Mouse (Mus musculus): ENCODE measurements around the gene Gm42906.

Gene Gm42906

DNA sequence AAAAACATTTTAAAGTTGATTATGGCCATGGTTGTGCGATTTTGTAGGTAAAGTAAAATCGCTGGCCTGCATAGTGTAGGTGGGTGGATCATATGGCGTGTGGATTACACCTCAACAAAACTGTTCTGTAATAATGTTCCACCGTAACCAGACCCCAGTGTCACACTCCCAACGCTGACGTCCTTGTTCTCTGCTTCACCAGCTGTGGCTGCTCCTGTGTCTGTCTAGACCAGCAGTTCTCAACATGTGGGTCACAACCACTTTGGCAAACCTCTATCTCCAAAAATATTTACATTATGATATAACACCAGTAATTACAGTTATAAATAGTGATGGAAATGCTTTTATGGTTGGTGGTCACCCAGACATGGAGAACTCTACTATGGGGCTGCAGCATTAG is 150.0 kb downstream of the Gm42906 start:
- no peak for TF ChIP-seq CTCF (conservative IDR thresholded peaks at IDR 0.05; ENCODE audit: low read length)
- no peak for TF ChIP-seq POU5F1 (IDR thresholded peaks at IDR 0.05; ENCODE audit: borderline replicate concordance, low read length)
- TF ChIP-seq NANOG (IDR thresholded peaks at IDR 0.05; ENCODE audit: borderline replicate concordance, low read length): no peak
- Histone ChIP-seq H3K4me1 (replicated peaks; ENCODE audit: low read depth, low read length) (no peaks in the 10 kb centered on the region), H3K36me3 (ENCODE audit: insufficient read depth, low read length) (no peaks in the 10 kb centered on the region), H3K4me3 (replicated peaks; ENCODE audit: low read length) (no peak overlapping the region), H3K9me3 (ENCODE audit: low read length) (no peaks in the 10 kb centered on the region), H3K27me3 (ENCODE audit: insufficient read depth, low read length) (no peaks in the 10 kb centered on the region)

DNA sequence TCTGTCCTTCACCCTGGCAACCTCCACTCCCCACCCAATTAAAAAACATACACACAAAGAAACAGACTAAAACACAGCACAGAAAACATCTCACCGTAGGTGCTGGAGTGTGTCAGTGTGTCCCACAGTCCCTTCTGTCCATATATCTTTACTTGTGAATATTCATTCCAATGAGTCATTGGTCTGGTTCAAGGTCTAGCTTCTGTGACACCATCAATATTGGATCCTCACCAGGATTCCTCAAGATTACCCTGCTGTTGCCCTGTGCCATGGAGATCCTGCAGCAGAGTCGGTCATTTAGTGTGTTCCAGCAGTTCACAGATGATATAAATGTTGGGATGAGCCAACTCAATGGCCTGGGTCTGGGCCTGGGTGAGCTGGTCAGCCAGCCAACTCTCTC is 152.0 kb downstream of the Gm42906 start:
- Histone ChIP-seq H3K9me3 (ENCODE audit: low read length) (no peaks in the 10 kb centered on the region), H3K27me3 (ENCODE audit: insufficient read depth, low read length) (no peaks in the 10 kb centered on the region)

DNA sequence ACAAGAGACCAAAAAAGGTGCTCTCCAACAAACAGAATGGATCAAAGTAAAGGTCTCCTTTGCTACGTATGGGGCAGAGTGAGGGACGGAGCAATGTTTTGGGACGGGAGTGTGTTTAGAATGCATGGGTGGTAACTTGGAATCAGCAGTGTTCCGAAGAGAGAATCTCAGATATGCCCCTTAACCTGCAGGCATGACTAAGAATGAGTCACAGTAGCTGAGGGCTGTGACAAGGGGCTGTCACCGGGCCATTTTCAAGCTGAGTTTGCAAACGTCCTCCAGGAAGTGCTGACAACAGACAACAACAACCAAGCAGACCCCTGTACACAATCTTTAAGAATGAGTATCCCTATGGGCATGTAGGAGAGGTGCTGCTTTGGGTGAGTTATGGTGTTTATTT is 153.7 kb downstream of the Gm42906 start:
- H3K36me3 ChIP-seq (ENCODE audit: insufficient read depth, low read length): no peaks in the 10 kb centered on the region
- no peaks in the 10 kb centered on the region for H3K4me1 ChIP-seq (replicated peaks; ENCODE audit: low read depth, low read length)
- no peak for TF ChIP-seq POU5F1 (IDR thresholded peaks at IDR 0.05; ENCODE audit: borderline replicate concordance, low read length)
- no peaks in the 10 kb centered on the region for H3K9me3 ChIP-seq (ENCODE audit: low read length)
- no peak overlapping the region for H3K4me3 ChIP-seq (replicated peaks; ENCODE audit: low read length)
- H3K27me3 ChIP-seq (ENCODE audit: insufficient read depth, low read length): no peaks in the 10 kb centered on the region

More for the DNA sequence above, 152.0 kb downstream of the Gm42906 start:
- Histone ChIP-seq H3K4me1 (replicated peaks; ENCODE audit: low read depth, low read length) (no peaks in the 10 kb centered on the region), H3K36me3 (ENCODE audit: insufficient read depth, low read length) (no peaks in the 10 kb centered on the region), H3K4me3 (replicated peaks; ENCODE audit: low read length) (no peak overlapping the region)
- no peak for TF ChIP-seq CTCF (conservative IDR thresholded peaks at IDR 0.05; ENCODE audit: low read length)
- no peak for TF ChIP-seq POU5F1 (IDR thresholded peaks at IDR 0.05; ENCODE audit: borderline replicate concordance, low read length)
- no peak for TF ChIP-seq NANOG (IDR thresholded peaks at IDR 0.05; ENCODE audit: borderline replicate concordance, low read length)

DNA sequence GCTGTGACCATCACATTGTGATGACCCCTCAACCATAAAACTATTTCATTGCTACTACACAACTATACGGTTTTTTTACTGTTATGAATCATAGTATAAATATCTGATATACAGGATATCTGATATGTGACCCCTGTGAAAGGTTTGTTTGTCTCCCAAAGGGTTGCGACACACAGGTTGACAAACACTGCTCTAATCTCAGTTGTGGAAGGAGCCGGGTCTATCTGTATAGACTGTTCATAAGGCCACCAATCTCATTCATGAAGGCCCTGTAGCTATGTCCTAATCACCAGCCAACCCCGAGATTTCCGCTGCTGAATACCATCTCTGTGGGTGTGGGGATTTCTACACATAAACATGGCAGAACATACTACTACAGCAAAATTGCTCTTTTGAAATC is 157.1 kb downstream of the Gm42906 start:
- Histone ChIP-seq H3K4me3 (replicated peaks; ENCODE audit: low read length) (no peak overlapping the region), H3K4me1 (replicated peaks; ENCODE audit: low read depth, low read length) (no peaks in the 10 kb centered on the region), H3K36me3 (ENCODE audit: insufficient read depth, low read length) (no peaks in the 10 kb centered on the region), H3K27me3 (ENCODE audit: insufficient read depth, low read length) (no peaks in the 10 kb centered on the region), H3K9me3 (ENCODE audit: low read length) (no peaks in the 10 kb centered on the region)
- TF ChIP-seq POU5F1 (IDR thresholded peaks at IDR 0.05; ENCODE audit: borderline replicate concordance, low read length) (no peak), CTCF (conservative IDR thresholded peaks at IDR 0.05; ENCODE audit: low read length) (no peak), NANOG (IDR thresholded peaks at IDR 0.05; ENCODE audit: borderline replicate concordance, low read length) (no peak)

DNA sequence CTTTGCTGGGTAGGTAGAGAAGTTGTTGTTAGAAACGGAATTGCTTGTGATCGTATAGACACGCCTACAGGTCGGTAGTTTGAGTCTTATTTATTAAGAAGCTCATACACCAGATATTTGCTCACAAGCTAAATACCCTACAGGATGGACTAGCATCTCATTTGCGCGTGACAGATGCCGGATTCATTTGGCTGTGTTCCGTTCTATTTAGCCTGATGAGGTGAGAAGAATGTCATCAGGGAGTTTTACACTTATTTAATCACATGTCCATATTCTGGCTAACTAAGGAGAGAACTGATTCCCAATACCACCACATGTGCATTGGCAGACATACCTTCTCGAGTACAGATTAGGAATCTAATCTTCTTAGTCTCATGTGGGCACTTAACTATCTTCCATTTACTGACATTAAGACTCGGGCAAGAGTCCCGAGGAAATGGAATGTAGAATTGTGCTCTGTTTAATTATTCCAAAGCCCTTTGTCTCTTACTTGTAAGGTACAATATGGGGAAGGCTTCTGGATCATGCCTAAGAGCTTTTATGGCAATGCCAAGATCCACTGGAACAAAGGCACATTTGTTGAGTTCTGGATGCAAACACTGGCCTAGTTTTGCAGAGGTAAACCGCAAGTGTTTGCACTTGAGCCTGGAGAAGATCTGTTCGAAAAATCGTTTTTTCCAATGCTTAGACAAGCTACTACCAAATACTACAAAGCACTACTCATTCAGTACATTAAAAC is 160.9 kb downstream of the Gm42906 start:
- Histone ChIP-seq H3K4me3 (replicated peaks; ENCODE audit: low read length) (no peak overlapping the region), H3K4me1 (replicated peaks; ENCODE audit: low read depth, low read length) (no peaks in the 10 kb centered on the region)
- no peak for TF ChIP-seq CTCF (conservative IDR thresholded peaks at IDR 0.05; ENCODE audit: low read length)
- TF ChIP-seq NANOG (IDR thresholded peaks at IDR 0.05; ENCODE audit: borderline replicate concordance, low read length): no peak
- TF ChIP-seq POU5F1 (IDR thresholded peaks at IDR 0.05; ENCODE audit: borderline replicate concordance, low read length): no peak

DNA sequence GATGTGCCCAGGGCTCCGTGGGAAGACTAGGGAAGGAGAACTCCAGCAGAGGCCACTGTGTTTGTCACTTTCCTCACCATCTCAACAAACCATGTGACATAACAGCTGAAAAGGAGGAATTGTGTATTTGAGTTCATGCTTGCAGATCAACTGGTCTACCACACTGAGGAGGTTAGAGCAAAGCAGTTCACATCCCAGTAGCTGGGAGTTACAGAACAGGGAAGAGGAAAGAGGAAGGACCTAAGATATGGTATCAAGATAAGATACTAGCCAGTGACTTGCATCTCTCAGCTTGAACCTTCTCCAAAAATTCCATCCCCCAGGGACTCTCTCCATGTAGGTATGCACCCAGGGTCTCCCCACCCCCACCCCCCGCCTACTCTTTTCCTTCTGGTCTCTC is 166.4 kb downstream of the Gm42906 start:
- H3K9me3 ChIP-seq (ENCODE audit: low read length): no peaks in the 10 kb centered on the region
- no peaks in the 10 kb centered on the region for H3K4me1 ChIP-seq (replicated peaks; ENCODE audit: low read depth, low read length)
- H3K36me3 ChIP-seq (ENCODE audit: insufficient read depth, low read length): no peaks in the 10 kb centered on the region
- H3K4me3 ChIP-seq (replicated peaks; ENCODE audit: low read length): no peak overlapping the region
- no peak for TF ChIP-seq CTCF (conservative IDR thresholded peaks at IDR 0.05; ENCODE audit: low read length)
- TF ChIP-seq NANOG (IDR thresholded peaks at IDR 0.05; ENCODE audit: borderline replicate concordance, low read length): no peak
- TF ChIP-seq POU5F1 (IDR thresholded peaks at IDR 0.05; ENCODE audit: borderline replicate concordance, low read length): no peak
- no peaks in the 10 kb centered on the region for H3K27me3 ChIP-seq (ENCODE audit: insufficient read depth, low read length)

More for the DNA sequence above, 160.9 kb downstream of the Gm42906 start:
- no peaks in the 10 kb centered on the region for H3K9me3 ChIP-seq (ENCODE audit: low read length)
- no peaks in the 10 kb centered on the region for H3K27me3 ChIP-seq (ENCODE audit: insufficient read depth, low read length)
- no peaks in the 10 kb centered on the region for H3K36me3 ChIP-seq (ENCODE audit: insufficient read depth, low read length)

DNA sequence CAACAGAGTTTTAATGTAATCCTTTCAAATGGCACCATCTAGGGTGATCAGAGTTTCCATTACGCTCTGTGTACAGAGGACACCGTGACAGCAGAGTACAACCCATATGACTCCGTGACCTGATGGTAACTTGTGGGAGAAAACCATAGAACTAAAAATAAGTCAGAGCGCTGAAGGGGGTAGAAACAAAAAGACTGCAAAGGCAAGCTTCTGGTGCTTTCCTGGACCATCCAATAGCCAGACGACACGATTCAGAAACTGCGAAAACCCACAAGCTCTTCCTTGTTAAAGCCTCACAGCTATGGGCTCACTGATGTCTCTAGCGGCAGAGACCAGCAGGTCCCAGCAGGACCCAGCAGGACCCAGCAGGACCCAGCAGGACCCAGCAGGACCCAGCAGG is 175.8 kb downstream of the Gm42906 start:
- TF ChIP-seq POU5F1 (IDR thresholded peaks at IDR 0.05; ENCODE audit: borderline replicate concordance, low read length) (no peak), CTCF (conservative IDR thresholded peaks at IDR 0.05; ENCODE audit: low read length) (no peak)
- H3K4me3 ChIP-seq (replicated peaks; ENCODE audit: low read length): no peak overlapping the region
- H3K27me3 ChIP-seq (ENCODE audit: insufficient read depth, low read length): no peaks in the 10 kb centered on the region
- peaks cover 33% of the 10 kb centered on the region for H3K4me1 ChIP-seq (replicated peaks; ENCODE audit: low read depth, low read length)
- no peaks in the 10 kb centered on the region for H3K36me3 ChIP-seq (ENCODE audit: insufficient read depth, low read length)
- no peaks in the 10 kb centered on the region for H3K9me3 ChIP-seq (ENCODE audit: low read length)

DNA sequence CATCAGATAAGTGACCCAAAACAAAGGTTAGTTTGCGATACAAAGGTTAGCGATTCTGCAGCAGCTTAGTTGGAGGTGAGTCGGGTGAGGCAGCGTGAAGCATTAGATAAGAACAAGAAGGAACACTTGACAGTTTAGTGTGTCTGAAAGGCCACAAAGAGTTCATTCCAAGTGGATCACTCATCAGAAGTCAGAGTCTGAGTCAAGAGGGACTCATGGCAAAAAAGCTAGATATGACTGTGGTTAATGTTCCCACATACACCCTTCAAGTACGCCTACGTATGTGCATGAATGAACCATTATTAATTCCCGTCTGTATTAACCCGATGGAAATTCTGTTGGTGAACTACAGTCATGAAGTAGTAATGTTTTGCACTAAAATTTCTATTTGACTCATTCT is 176.3 kb downstream of the Gm42906 start:
- no peak overlapping the region for H3K4me3 ChIP-seq (replicated peaks; ENCODE audit: low read length)
- no peaks in the 10 kb centered on the region for H3K36me3 ChIP-seq (ENCODE audit: insufficient read depth, low read length)
- no peaks in the 10 kb centered on the region for H3K9me3 ChIP-seq (ENCODE audit: low read length)
- no peak for TF ChIP-seq POU5F1 (IDR thresholded peaks at IDR 0.05; ENCODE audit: borderline replicate concordance, low read length)
- no peak for TF ChIP-seq NANOG (IDR thresholded peaks at IDR 0.05; ENCODE audit: borderline replicate concordance, low read length)
- TF ChIP-seq CTCF (conservative IDR thresholded peaks at IDR 0.05; ENCODE audit: low read length): no peak
- peaks cover 39% of the 10 kb centered on the region for H3K4me1 ChIP-seq (replicated peaks; ENCODE audit: low read depth, low read length)
- no peaks in the 10 kb centered on the region for H3K27me3 ChIP-seq (ENCODE audit: insufficient read depth, low read length)
